Mouse (Mus musculus): Measurements from ENCODE around the gene Igfbp6.

DNA sequence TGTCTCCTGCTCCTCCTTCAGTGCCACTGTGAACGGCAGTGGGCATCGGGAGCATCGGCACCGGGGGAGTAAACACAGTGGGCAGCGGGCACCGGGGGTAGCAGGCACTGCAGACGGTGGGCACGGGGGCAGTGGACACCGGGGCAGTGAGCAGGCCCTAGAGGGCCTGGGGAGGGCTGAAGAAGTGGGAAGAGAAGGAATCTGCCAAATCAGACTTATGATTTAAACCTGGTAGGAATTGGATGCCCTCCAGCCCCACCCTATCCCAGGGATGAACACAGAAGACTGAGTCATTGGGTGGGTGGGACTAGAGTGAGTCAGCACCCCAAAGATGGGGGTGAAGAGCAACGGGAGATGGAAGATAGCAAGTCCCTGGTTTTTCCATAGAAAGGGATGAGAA, 1.2 kb downstream of the Igfbp6 start:
- no peak for TF ChIP-seq CTCF (IDR thresholded peaks at IDR 0.05; ENCODE audit: low read depth, low read length)
- no peak for TF ChIP-seq GATA2 (IDR thresholded peaks at IDR 0.05; ENCODE audit: borderline replicate concordance, low read depth, low read length)

Data from G1E (cell line).